Mouse (Mus musculus) neutrophil, adult 83 days (primary cell): Measurements from ENCODE around the gene Senp2. TPM values are rescaled to one million over a fixed set of nuclear protein-coding genes. Genes with fewer than 3 reads are reported as not detected.

Experiments
- total RNA-seq, 2 experiments: library from RNA; stranded (reverse); gene quantifications; one replicate each; pipeline ENCODE4 v1.2.4; 2023

Senp2 gene
- 10 to 100 TPM; 76.5 to 84.5 TPM for total RNA-seq

GRCm38 (mm10) chr16:22009099-22009584 is at the start of gene Senp2:
Senp2 (plus strand) TSS chr16:22009484.

GRCm38 (mm10) chr16:21995304-21995703 is 14.0 kb upstream of the Senp2 start, which contains the start of gene Liph:
Liph (minus strand) TSS chr16:21995663.

Other genes with a start within 250 kb of the Senp2 start
- under 1 TPM; 0.40 to 0.94 TPM for gene Ehhadh, start 221.7 kb upstream of the Senp2 start, total RNA-seq
- gene Map3k13, start 215.1 kb upstream of the Senp2 start, total RNA-seq = under 1 TPM in 1 of 2 experiments, not detected in 1; 0.09 TPM
- 1 to 10 TPM; 2.6 to 3.2 TPM for gene Tmem41a, start 61.9 kb upstream of the Senp2 start, total RNA-seq
- gene Liph, start 13.8 kb upstream of the Senp2 start, total RNA-seq = under 1 TPM; 0.11 to 0.64 TPM
- under 1 TPM; 0.20 to 0.70 TPM for gene Igf2bp2, start 153.8 kb downstream of the Senp2 start, total RNA-seq